Mouse (Mus musculus): ENCODE results near the gene Gm2075. TPM values are rescaled to one million over a fixed set of nuclear protein-coding genes. Genes with fewer than 3 reads are reported as not detected.
"Not testable (repeated sequence)": the region's sequence is repeated elsewhere in the genome, so short reads cannot be mapped to it uniquely, and the experiment has no call there.

Gene Gm2075
- not detected for total RNA-seq (2021)

DNA sequence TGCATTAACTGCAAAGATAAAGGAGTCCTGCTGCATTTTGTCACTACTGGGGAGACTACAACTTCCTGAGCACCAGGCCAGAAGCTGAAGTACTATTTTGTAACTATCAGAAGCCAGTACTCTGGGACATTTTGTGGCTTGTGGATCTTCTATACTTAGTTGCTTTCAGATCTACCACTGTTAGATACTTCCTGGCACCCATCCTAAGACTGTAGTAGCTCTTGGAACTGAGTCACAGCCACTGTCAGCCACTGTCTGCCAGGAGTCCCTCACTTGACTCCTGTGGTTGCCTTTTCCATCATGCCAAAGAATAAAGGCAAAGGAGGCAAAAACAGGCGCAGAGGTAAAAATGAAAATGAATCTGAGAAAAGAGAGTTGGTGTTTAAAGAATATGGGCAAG, at the start of gene Gm2075:
Gene Gm2075, plus strand, starts transcription at position 301 of the 400 bp plus-strand sequence.
- DNase-seq; intact Hi-C loops (cut with DNase I): not testable (repeated sequence)

DNA sequence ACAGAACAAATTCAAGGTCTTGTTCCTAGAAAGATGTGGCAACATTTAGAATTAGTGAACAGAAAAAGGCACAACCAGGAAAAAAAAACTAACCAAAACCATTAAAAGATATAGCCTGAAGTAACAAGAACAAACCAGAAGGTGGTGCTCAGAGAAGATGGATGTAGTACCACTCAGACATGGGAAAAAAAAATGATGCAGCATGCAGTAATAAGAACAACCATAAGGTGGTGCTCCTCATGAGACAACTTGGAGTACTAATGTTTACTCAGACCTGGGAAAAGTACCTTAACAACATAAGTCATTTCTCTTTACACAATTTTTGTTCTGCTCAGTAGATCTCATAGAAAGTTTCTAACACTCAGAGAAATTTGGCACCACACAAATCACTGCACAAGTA, 27.6 kb upstream of the Gm2075 start:
- intact Hi-C loops (cut with DNase I); DNase-seq: not testable (repeated sequence)

DNA sequence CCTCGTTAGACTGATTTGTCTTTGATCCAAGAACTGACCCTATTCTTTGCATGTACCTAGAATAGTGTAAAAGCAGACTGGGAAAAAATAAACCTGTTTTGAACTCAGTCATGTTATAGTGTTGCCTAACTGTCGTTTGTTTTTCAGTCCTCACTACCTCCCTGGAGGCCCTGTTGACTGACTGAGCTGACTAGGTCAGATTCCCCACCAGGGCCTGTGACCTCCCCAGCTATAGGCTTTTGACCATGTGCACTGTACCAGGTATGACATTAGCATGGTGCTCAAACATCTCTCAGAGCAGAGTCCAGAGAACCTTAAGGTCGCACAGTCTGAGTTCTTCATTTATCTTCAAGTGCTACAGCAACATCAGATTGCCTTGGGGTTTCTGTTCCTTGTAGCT, 7.5 kb upstream of the Gm2075 start:
- intact Hi-C loops (cut with DNase I); DNase-seq: not testable (repeated sequence)

DNA sequence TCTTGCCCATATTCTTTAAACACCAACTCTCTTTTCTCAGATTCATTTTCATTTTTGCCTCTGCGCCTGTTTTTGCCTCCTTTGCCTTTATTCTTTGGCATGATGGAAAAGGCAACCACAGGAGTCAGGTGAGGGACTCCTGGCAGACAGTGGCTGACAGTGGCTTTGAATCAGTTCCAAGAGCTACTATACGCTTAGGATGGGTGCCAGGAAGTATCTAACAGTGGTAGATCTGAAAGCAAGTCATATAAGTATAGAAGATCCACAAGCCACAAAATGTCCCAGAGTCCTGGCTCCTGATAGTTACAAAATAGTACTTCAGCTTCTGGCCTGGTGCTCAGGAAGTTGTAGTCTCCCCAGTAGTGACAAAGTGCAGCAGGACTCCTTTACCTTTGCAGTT, 7.0 kb downstream of the Gm2075 start, which contains the start of gene Gm6803:
Gene Gm6803, minus strand, starts transcription at position 101 of the 400 bp plus-strand sequence.
- intact Hi-C loops (cut with DNase I); DNase-seq: not testable (repeated sequence)

DNA sequence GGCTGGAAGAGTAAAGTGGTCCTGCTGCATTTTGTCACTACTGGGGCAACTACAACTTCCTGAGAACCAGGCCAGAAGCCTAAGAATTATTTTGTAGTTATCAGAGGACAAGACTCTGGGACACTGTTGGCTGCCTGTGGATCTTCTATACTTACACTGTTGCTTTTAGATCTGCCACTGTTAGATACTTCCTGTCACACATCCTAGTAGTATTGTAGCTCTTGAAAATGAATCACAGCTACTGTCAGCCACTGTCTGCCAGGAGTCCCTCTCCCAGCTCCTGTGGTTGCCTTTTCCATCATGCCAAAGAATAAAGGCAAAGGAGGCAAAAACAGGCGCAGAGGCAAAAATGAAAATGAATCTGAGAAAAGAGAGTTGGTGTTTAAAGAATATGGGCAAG, 15.1 kb downstream of the Gm2075 start, which contains the start of gene Gm2056:
Gene Gm2056, plus strand, starts transcription at position 301 of the 400 bp plus-strand sequence.
- not testable (repeated sequence) for DNase-seq

DNA sequence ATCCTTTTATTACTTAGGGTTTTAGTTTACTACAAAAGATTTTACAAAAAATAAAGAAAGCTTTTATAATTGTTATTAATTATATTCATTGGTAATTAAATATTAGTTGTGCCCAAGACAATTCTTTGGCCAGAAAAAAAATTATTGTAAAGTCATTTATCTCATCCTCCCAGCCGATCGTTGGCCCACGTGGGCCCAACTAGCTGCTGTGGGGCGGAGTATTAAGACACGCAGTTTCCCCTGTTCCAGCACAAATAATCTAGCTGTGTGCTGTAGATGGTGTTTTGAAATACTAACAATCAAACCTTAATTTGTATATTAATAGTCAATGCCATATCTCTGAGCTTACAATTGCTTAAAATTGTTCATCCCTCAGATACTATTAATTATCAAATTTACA, 20.6 kb downstream of the Gm2075 start:
- intact Hi-C loops (cut with DNase I); DNase-seq: not testable (repeated sequence)

More for the DNA sequence above, 15.1 kb downstream of the Gm2075 start, which contains the start of gene Gm2056:
- intact Hi-C loops (cut with DNase I), result not testable (repeated sequence)

DNA sequence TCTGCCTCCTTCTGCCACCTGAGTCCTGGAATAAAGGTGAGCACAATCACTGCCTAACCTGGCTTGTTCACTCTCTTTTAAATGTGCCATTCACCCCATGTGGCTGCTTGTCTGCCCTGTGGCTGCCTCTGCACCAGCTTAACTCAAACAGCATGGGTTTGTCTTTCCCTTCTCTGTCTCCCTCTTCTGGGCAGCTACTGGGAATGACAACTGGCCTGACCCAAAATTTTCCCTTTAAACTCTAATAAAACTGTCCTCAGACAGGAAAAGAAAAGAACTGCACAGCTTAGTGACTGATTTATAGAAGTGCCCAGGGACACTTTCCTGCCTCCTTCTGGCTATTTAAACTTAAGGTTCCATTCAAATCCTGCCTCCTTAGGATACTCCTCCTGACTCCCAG, 27.4 kb downstream of the Gm2075 start:
- DNase-seq, result not testable (repeated sequence)

DNA sequence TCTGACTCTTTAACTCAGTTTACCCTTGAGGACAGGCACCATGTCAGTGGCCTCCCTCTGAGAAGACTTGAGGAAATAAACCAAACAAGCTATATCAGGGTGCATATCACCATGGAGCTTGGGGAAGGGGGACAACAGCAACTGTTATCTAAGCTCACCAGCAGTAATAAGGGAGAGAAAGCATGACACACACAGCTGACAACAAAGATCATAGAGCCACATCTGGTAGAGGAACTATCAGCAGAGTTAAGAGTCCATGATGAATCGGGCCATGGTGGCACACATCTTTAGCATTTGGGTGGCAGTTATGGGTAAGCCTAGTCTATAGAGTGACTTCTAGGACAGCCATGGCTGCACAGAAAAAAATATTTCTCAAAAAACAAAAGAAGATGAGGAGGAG, 28.1 kb downstream of the Gm2075 start:
- DNase-seq; intact Hi-C loops (cut with DNase I): not testable (repeated sequence)

More for the DNA sequence above, 27.4 kb downstream of the Gm2075 start:
- intact Hi-C loops (cut with DNase I), result not testable (repeated sequence)

DNA sequence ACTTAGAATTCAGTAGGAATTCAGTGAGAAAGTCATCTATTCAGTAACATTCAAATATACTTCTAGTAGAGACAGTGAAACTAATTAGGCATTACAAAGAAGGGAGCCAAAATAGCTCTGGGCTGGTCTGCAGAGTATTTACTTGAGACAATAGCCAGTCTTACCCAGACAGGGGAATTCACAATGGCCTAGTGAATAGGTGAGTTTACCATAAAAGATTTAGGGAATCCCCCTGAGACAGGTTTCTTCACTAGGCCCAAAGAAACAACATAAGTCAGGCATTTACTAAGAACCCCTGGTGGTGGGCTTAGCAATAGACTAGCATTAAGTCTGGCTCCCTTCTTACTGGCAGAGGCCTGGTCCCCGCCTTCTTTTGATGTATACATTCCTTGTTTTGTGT, 33.6 kb downstream of the Gm2075 start:
- intact Hi-C loops (cut with DNase I); DNase-seq: not testable (repeated sequence)

Other genes with a start within 250 kb of the Gm2075 start
- gene Gm21319, start 236.1 kb upstream of the Gm2075 start, total RNA-seq (2021), result not detected
- gene Gm21936, start 216.3 kb upstream of the Gm2075 start, total RNA-seq (2021), result not detected
- not detected for gene BB287469, start 195.3 kb upstream of the Gm2075 start, total RNA-seq (2021)
- not detected for gene Gm2001, start 169.5 kb upstream of the Gm2075 start, total RNA-seq (2021)
- not detected for gene Gm2016, start 137.8 kb upstream of the Gm2075 start, total RNA-seq (2021)
- not detected for gene Gm2022, start 116.5 kb upstream of the Gm2075 start, total RNA-seq (2021)
- gene Gm2035, start 92.0 kb upstream of the Gm2075 start, total RNA-seq (2021), result not detected
- gene Gm2042, start 57.8 kb upstream of the Gm2075 start, total RNA-seq (2021), result not detected
- gene Gm6803, start 6.9 kb downstream of the Gm2075 start, total RNA-seq (2021), result not detected
- not detected for gene Gm2056, start 15.2 kb downstream of the Gm2075 start, total RNA-seq (2021)
- gene Gm16368, start 71.8 kb downstream of the Gm2075 start, total RNA-seq (2021), result not detected
- not detected for gene Gm10436, start 170.3 kb downstream of the Gm2075 start, total RNA-seq (2021)
- gene Gm8332, start 238.3 kb downstream of the Gm2075 start, total RNA-seq (2021), result not detected

All from left cerebral cortex, postnatal 4 days (tissue).